Mouse (Mus musculus): ENCODE data around the gene Gorab.

The Gorab gene

GRCm38 (mm10) chr1:163403498-163404126 is at the start of gene Gorab:
Gene Gorab (minus strand): TSS chr1:163403669.
- DNase-seq (ENCODE audit: low spot score) = peak; percentile 94

- DNase-seq (ENCODE audit: low spot score) = no peak
Observed at GRCm38 (mm10) chr1:163443832-163444231, 40.4 kb upstream of the Gorab start.

GRCm38 (mm10) chr1:163439002-163439401 is 35.5 kb upstream of the Gorab start:
- DNase-seq (ENCODE audit: low spot score) = no peak

GRCm38 (mm10) chr1:163423467-163424014 is 20.1 kb upstream of the Gorab start:
- no peak for DNase-seq (ENCODE audit: low spot score)

- no peak for DNase-seq (ENCODE audit: low spot score)
Observed at GRCm38 (mm10) chr1:163417191-163417590, 13.7 kb upstream of the Gorab start.

GRCm38 (mm10) chr1:163414200-163414599 is 10.7 kb upstream of the Gorab start:
- DNase-seq (ENCODE audit: low spot score) = no peak

GRCm38 (mm10) chr1:163406203-163406602 is 2.7 kb upstream of the Gorab start:
- no peak for DNase-seq (ENCODE audit: low spot score)

GRCm38 (mm10) chr1:163391321-163391720 is 12.1 kb downstream of the Gorab start:
- DNase-seq (ENCODE audit: low spot score) = no peak

GRCm38 (mm10) chr1:163390044-163390443 is 13.4 kb downstream of the Gorab start:
- DNase-seq (ENCODE audit: low spot score) = no peak

- no peak for DNase-seq (ENCODE audit: low spot score)
Observed at GRCm38 (mm10) chr1:163386196-163386595, 17.3 kb downstream of the Gorab start.

- DNase-seq (ENCODE audit: low spot score) = no peak
Observed at GRCm38 (mm10) chr1:163383442-163384027, 19.9 kb downstream of the Gorab start.

- no peak for DNase-seq (ENCODE audit: low spot score)
Observed at GRCm38 (mm10) chr1:163382048-163382719, 21.3 kb downstream of the Gorab start.

- DNase-seq (ENCODE audit: low spot score) = no peak
Observed at GRCm38 (mm10) chr1:163380591-163380990, 22.9 kb downstream of the Gorab start.

GRCm38 (mm10) chr1:163380072-163380471 is 23.4 kb downstream of the Gorab start:
- no peak for DNase-seq (ENCODE audit: low spot score)

- DNase-seq (ENCODE audit: low spot score) = no peak
Observed at GRCm38 (mm10) chr1:163377924-163378323, 25.5 kb downstream of the Gorab start.

- DNase-seq (ENCODE audit: low spot score) = no peak
Observed at GRCm38 (mm10) chr1:163376818-163377581, 26.5 kb downstream of the Gorab start.

GRCm38 (mm10) chr1:163374455-163374854 is 29.0 kb downstream of the Gorab start:
- DNase-seq (ENCODE audit: low spot score) = no peak

- peak; percentile 12 for DNase-seq (ENCODE audit: low spot score)
Observed at GRCm38 (mm10) chr1:163362202-163362601, 41.3 kb downstream of the Gorab start.

- DNase-seq (ENCODE audit: low spot score) = no peak
Observed at GRCm38 (mm10) chr1:163361376-163361775, 42.1 kb downstream of the Gorab start.

GRCm38 (mm10) chr1:163360796-163361195 is 42.7 kb downstream of the Gorab start:
- DNase-seq (ENCODE audit: low spot score) = no peak

- DNase-seq (ENCODE audit: low spot score) = no peak
Observed at GRCm38 (mm10) chr1:163359521-163359920, 43.9 kb downstream of the Gorab start.

GRCm38 (mm10) chr1:163358165-163358564 is 45.3 kb downstream of the Gorab start:
- DNase-seq (ENCODE audit: low spot score) = no peak

Data from urinary bladder, postnatal 14 days (tissue).